Mouse (Mus musculus): ENCODE data around the gene Gc. TPM values are rescaled to one million over a fixed set of nuclear protein-coding genes. Genes with fewer than 3 reads are reported as not detected.

The Gc gene
- polyA plus RNA-seq, 1 experiment, result not detected

- Histone ChIP-seq H3K36me3 (ENCODE audit: control insufficient read depth) (no peaks in the 10 kb centered on the region), H3K9me3 (ENCODE audit: control insufficient read depth, low read length) (no peaks in the 10 kb centered on the region; the same call in 1 of the 2 replicates), H3K4me3 (replicated peaks) (no peak overlapping the region), H3K27me3 (ENCODE audit: control insufficient read depth) (no peaks in the 10 kb centered on the region), H3K4me1 (ENCODE audit: control insufficient read depth) (no peaks in the 10 kb centered on the region)
- no peak for TF ChIP-seq GATA1 (IDR thresholded peaks at IDR 0.05; ENCODE audit: low read length)
- no peak for TF ChIP-seq TAL1 (IDR thresholded peaks at IDR 0.05; ENCODE audit: low read length)
Observed at GRCm38 (mm10) chr5:89455526-89455925, 2.2 kb downstream of the Gc start.

DNA sequence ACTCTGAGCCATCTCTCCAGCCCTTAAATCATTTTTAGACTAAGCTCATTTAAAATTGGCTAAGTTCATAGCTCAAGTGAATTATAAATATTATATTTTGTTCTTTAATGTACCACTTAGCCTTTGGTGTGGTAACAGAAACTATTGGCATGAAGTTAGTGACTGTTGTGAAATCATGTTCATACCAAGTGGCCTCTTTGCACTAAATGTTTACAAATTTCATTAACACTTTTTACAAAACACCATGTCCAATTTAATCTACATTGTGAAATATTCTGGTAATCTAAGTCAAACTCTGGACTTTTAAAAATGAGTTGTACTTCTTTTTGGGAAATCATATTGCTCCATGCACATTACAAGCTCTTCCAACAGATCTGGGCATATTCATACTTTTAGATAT is 6.9 kb downstream of the Gc start:
- Histone ChIP-seq H3K4me1 (ENCODE audit: control insufficient read depth) (no peaks in the 10 kb centered on the region), H3K9me3 (ENCODE audit: control insufficient read depth, low read length) (peaks cover 4% of the 10 kb centered on the region), H3K27me3 (ENCODE audit: control insufficient read depth) (no peaks in the 10 kb centered on the region), H3K36me3 (ENCODE audit: control insufficient read depth) (no peaks in the 10 kb centered on the region), H3K4me3 (replicated peaks) (no peak overlapping the region)
- TF ChIP-seq GATA1 (IDR thresholded peaks at IDR 0.05; ENCODE audit: low read length) (no peak), TAL1 (IDR thresholded peaks at IDR 0.05; ENCODE audit: low read length) (no peak)

DNA sequence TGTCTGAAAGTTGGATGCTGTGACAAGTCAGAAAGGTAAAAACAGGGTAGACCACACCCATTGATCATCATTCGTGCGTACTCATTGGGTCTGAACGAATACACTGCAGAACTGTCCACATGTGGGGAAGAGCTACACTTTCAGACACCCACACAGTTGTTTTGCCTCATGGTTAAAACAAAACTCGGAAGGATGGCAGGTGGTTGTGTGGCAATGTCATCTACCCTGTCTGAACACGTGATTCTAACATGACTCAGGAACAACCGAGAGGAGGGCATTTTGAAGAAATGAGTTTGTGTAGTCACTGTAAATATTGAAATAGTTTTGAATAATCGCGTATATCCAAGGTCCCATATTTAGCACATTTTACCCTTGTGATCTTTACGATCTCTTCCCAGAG is 8.4 kb downstream of the Gc start:
- Histone ChIP-seq H3K4me1 (ENCODE audit: control insufficient read depth) (no peaks in the 10 kb centered on the region), H3K4me3 (replicated peaks) (no peak overlapping the region), H3K27me3 (ENCODE audit: control insufficient read depth) (no peaks in the 10 kb centered on the region), H3K9me3 (ENCODE audit: control insufficient read depth, low read length) (peaks cover 4% of the 10 kb centered on the region), H3K36me3 (ENCODE audit: control insufficient read depth) (no peaks in the 10 kb centered on the region)
- TF ChIP-seq TAL1 (IDR thresholded peaks at IDR 0.05; ENCODE audit: low read length), result no peak
- no peak for TF ChIP-seq GATA1 (IDR thresholded peaks at IDR 0.05; ENCODE audit: low read length)

DNA sequence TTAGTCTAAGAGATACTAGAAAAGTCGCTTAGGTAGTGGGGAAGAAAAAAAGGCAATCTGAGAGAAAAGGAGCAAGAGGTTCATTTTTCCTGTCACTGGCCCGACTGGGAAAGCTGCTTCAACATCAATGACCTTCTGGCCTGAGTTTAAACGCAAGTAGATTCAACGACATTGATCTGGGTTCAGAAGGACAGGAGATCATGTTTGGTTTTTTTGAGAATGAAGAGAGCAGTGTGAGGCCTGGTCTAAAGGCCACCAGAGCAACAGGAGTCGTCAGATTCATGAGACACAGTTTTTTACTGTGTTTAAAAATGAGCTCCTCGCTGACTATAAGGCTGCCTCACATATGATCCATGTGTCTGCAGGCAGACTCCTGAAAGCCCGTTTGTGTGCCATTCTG is 9.7 kb downstream of the Gc start:
- peaks cover 4% of the 10 kb centered on the region for H3K9me3 ChIP-seq (ENCODE audit: control insufficient read depth, low read length)
- no peaks in the 10 kb centered on the region for H3K4me1 ChIP-seq (ENCODE audit: control insufficient read depth)
- H3K36me3 ChIP-seq (ENCODE audit: control insufficient read depth), result no peaks in the 10 kb centered on the region; the same call in 1 of the 2 replicates
- no peak overlapping the region for H3K4me3 ChIP-seq (replicated peaks)
- H3K27me3 ChIP-seq (ENCODE audit: control insufficient read depth), result no peaks in the 10 kb centered on the region
- no peak for TF ChIP-seq GATA1 (IDR thresholded peaks at IDR 0.05; ENCODE audit: low read length)
- no peak for TF ChIP-seq TAL1 (IDR thresholded peaks at IDR 0.05; ENCODE audit: low read length)

DNA sequence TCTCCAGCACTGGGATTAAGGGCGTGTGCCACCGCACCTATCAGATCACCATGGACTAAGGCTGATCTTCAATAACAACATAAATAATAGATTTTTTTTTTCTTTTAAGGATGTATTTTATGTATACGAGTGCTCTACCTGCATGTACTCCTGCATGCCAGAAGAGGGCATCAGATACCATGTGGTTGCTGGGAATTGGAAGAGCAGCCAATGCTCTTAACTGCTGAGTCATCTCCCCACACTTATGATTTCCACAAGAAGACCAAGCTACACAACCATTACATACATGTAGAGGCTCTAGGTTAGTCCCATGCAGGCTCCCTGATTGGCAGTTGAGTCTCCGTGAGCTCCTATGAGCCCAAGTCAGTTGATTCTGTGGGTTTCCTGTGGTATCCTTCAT is 13.3 kb downstream of the Gc start:
- no peaks in the 10 kb centered on the region for H3K27me3 ChIP-seq (ENCODE audit: control insufficient read depth)
- H3K4me1 ChIP-seq (ENCODE audit: control insufficient read depth), result no peaks in the 10 kb centered on the region
- no peaks in the 10 kb centered on the region; the same call in 1 of the 2 replicates for H3K36me3 ChIP-seq (ENCODE audit: control insufficient read depth)
- peaks cover 4% of the 10 kb centered on the region for H3K9me3 ChIP-seq (ENCODE audit: control insufficient read depth, low read length)
- no peak for TF ChIP-seq GATA1 (IDR thresholded peaks at IDR 0.05; ENCODE audit: low read length)
- no peak for TF ChIP-seq TAL1 (IDR thresholded peaks at IDR 0.05; ENCODE audit: low read length)
- no peak overlapping the region for H3K4me3 ChIP-seq (replicated peaks)

GRCm38 (mm10) chr5:89411536-89411935 is 46.2 kb downstream of the Gc start:
- Histone ChIP-seq H3K27me3 (ENCODE audit: control insufficient read depth) (no peaks in the 10 kb centered on the region), H3K36me3 (ENCODE audit: control insufficient read depth) (no peaks in the 10 kb centered on the region), H3K4me3 (replicated peaks) (no peak overlapping the region), H3K4me1 (ENCODE audit: control insufficient read depth) (no peaks in the 10 kb centered on the region), H3K9me3 (ENCODE audit: control insufficient read depth, low read length) (no peaks in the 10 kb centered on the region)
- TF ChIP-seq GATA1 (IDR thresholded peaks at IDR 0.05; ENCODE audit: low read length), result no peak
- TF ChIP-seq TAL1 (IDR thresholded peaks at IDR 0.05; ENCODE audit: low read length), result no peak

DNA sequence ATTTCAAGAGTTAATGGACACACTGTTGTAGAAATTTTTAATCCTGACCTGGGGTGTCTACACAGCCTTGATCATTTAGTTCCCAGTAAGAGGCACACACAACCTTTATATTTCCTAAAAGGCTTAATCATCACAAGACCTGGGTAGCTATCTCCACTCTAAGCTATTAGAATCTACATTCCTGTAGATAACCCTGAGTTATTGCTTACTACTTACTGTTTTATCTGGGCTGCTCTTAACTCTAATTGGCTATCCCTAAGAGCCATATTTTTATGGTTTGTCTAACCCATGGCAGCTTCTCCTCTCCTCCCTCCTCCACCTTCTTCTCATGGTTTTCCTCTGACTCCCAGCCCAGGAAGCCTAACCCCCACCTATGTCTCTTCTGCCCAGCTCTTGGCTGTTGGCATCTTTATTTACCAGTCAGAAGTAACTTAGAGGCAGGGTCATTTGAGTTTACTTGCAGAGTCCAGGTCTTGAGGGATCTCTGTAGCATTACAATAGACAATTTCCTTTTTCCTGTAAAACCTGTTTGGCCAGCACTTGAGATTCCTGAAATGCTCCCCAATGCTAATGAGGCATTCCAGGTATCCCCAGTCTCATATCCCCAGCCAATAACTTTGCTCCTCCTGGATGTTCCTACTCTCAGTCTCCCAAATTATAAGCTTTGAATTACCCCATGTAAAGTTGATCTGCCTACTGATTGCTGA is 50.2 kb downstream of the Gc start:
- TF ChIP-seq GATA1 (IDR thresholded peaks at IDR 0.05; ENCODE audit: low read length), result no peak
- Histone ChIP-seq H3K4me3 (replicated peaks) (no peak overlapping the region), H3K36me3 (ENCODE audit: control insufficient read depth) (no peaks in the 10 kb centered on the region), H3K4me1 (ENCODE audit: control insufficient read depth) (no peaks in the 10 kb centered on the region), H3K9me3 (ENCODE audit: control insufficient read depth, low read length) (no peaks in the 10 kb centered on the region), H3K27me3 (ENCODE audit: control insufficient read depth) (no peaks in the 10 kb centered on the region)

GRCm38 (mm10) chr5:89405132-89405531 is 52.6 kb downstream of the Gc start:
- Histone ChIP-seq H3K4me3 (replicated peaks) (no peak overlapping the region), H3K36me3 (ENCODE audit: control insufficient read depth) (no peaks in the 10 kb centered on the region), H3K9me3 (ENCODE audit: control insufficient read depth, low read length) (no peaks in the 10 kb centered on the region), H3K27me3 (ENCODE audit: control insufficient read depth) (no peaks in the 10 kb centered on the region), H3K4me1 (ENCODE audit: control insufficient read depth) (no peaks in the 10 kb centered on the region)
- TF ChIP-seq GATA1 (IDR thresholded peaks at IDR 0.05; ENCODE audit: low read length), result no peak
- TF ChIP-seq TAL1 (IDR thresholded peaks at IDR 0.05; ENCODE audit: low read length), result no peak

GRCm38 (mm10) chr5:89390405-89390804 is 67.3 kb downstream of the Gc start:
- Histone ChIP-seq H3K4me1 (ENCODE audit: control insufficient read depth) (no peaks in the 10 kb centered on the region), H3K27me3 (ENCODE audit: control insufficient read depth) (no peaks in the 10 kb centered on the region), H3K36me3 (ENCODE audit: control insufficient read depth) (no peaks in the 10 kb centered on the region), H3K4me3 (replicated peaks) (no peak overlapping the region), H3K9me3 (ENCODE audit: control insufficient read depth, low read length) (peaks cover 12% of the 10 kb centered on the region)
- no peak for TF ChIP-seq TAL1 (IDR thresholded peaks at IDR 0.05; ENCODE audit: low read length)
- no peak for TF ChIP-seq GATA1 (IDR thresholded peaks at IDR 0.05; ENCODE audit: low read length)

GRCm38 (mm10) chr5:89384204-89384603 is 73.5 kb downstream of the Gc start:
- H3K36me3 ChIP-seq (ENCODE audit: control insufficient read depth), result no peaks in the 10 kb centered on the region
- no peaks in the 10 kb centered on the region for H3K4me1 ChIP-seq (ENCODE audit: control insufficient read depth)
- no peaks in the 10 kb centered on the region for H3K27me3 ChIP-seq (ENCODE audit: control insufficient read depth)
- H3K9me3 ChIP-seq (ENCODE audit: control insufficient read depth, low read length), result no peaks in the 10 kb centered on the region
- H3K4me3 ChIP-seq (replicated peaks), result no peak overlapping the region
- TF ChIP-seq GATA1 (IDR thresholded peaks at IDR 0.05; ENCODE audit: low read length) (no peak), TAL1 (IDR thresholded peaks at IDR 0.05; ENCODE audit: low read length) (no peak)
